Mouse (Mus musculus): ENCODE results near the gene Nmur2. TPM values are rescaled to one million over a fixed set of nuclear protein-coding genes. Genes with fewer than 3 reads are reported as not detected.

Gene Nmur2
- total RNA-seq (2017): not detected in 2 replicates

GRCm38 (mm10) chr11:56040917-56041316, at the start of gene Nmur2:
TSS of gene Nmur2 (minus strand) at chr11:56041010.
- 0 out of 2 replicates have a peak, but pooled peaks have one; percentile 15 for ATAC-seq (replicated peaks; ENCODE audit: low read depth, poor library complexity, severe bottlenecking)

GRCm38 (mm10) chr11:56089127-56089689, 48.4 kb upstream of the Nmur2 start:
- no peak for ATAC-seq (replicated peaks; ENCODE audit: low read depth, poor library complexity, severe bottlenecking)

GRCm38 (mm10) chr11:56072131-56072530, 31.3 kb upstream of the Nmur2 start:
- ATAC-seq (replicated peaks; ENCODE audit: low read depth, poor library complexity, severe bottlenecking): no peak

- ATAC-seq (replicated peaks; ENCODE audit: low read depth, poor library complexity, severe bottlenecking): no peak
Measured at GRCm38 (mm10) chr11:56069658-56070057, 28.8 kb upstream of the Nmur2 start.

- no peak for ATAC-seq (replicated peaks; ENCODE audit: low read depth, poor library complexity, severe bottlenecking)
Measured at GRCm38 (mm10) chr11:56065147-56065546, 24.3 kb upstream of the Nmur2 start.

- ATAC-seq (replicated peaks; ENCODE audit: low read depth, poor library complexity, severe bottlenecking): peak; percentile 68
Measured at GRCm38 (mm10) chr11:56064575-56064974, 23.8 kb upstream of the Nmur2 start.

- no peak for ATAC-seq (replicated peaks; ENCODE audit: low read depth, poor library complexity, severe bottlenecking)
Measured at GRCm38 (mm10) chr11:56059236-56059635, 18.4 kb upstream of the Nmur2 start.

GRCm38 (mm10) chr11:56054439-56054838, 13.6 kb upstream of the Nmur2 start:
- ATAC-seq (replicated peaks; ENCODE audit: low read depth, poor library complexity, severe bottlenecking): no peak

- no peak for ATAC-seq (replicated peaks; ENCODE audit: low read depth, poor library complexity, severe bottlenecking)
Measured at GRCm38 (mm10) chr11:56026854-56027253, 14.0 kb downstream of the Nmur2 start.

- no peak for ATAC-seq (replicated peaks; ENCODE audit: low read depth, poor library complexity, severe bottlenecking)
Measured at GRCm38 (mm10) chr11:56025746-56026570, 14.9 kb downstream of the Nmur2 start.

- no peak for ATAC-seq (replicated peaks; ENCODE audit: low read depth, poor library complexity, severe bottlenecking)
Measured at GRCm38 (mm10) chr11:56013510-56014057, 27.2 kb downstream of the Nmur2 start.

- no peak for ATAC-seq (replicated peaks; ENCODE audit: low read depth, poor library complexity, severe bottlenecking)
Measured at GRCm38 (mm10) chr11:56012396-56012795, 28.4 kb downstream of the Nmur2 start.

GRCm38 (mm10) chr11:56008277-56008676, 32.5 kb downstream of the Nmur2 start:
- no peak for ATAC-seq (replicated peaks; ENCODE audit: low read depth, poor library complexity, severe bottlenecking)

GRCm38 (mm10) chr11:55992799-55993198, 48.0 kb downstream of the Nmur2 start:
- ATAC-seq (replicated peaks; ENCODE audit: low read depth, poor library complexity, severe bottlenecking): no peak

GRCm38 (mm10) chr11:55992148-55992547, 48.7 kb downstream of the Nmur2 start:
- no peak for ATAC-seq (replicated peaks; ENCODE audit: low read depth, poor library complexity, severe bottlenecking)

- peak; percentile 68; the same call in 1 of the 2 replicates for ATAC-seq (replicated peaks; ENCODE audit: low read depth, poor library complexity, severe bottlenecking)
Measured at GRCm38 (mm10) chr11:55991505-55992066, 49.2 kb downstream of the Nmur2 start.

GRCm38 (mm10) chr11:55984643-55985042, 56.2 kb downstream of the Nmur2 start:
- no peak for ATAC-seq (replicated peaks; ENCODE audit: low read depth, poor library complexity, severe bottlenecking)

GRCm38 (mm10) chr11:55981656-55982055, 59.2 kb downstream of the Nmur2 start:
- ATAC-seq (replicated peaks; ENCODE audit: low read depth, poor library complexity, severe bottlenecking): 0 out of 2 replicates have a peak, but pooled peaks have one; percentile 42

GRCm38 (mm10) chr11:55978146-55978545, 62.7 kb downstream of the Nmur2 start:
- no peak for ATAC-seq (replicated peaks; ENCODE audit: low read depth, poor library complexity, severe bottlenecking)
